Mouse (Mus musculus) limb, embryonic 11.5 days (tissue): ENCODE results near the gene Fads6. TPM values are rescaled to one million over a fixed set of nuclear protein-coding genes. Genes with fewer than 3 reads are reported as not detected.
A peak's percentile ranks its signal among the peaks of the same experiment; 100 is the strongest.

Experiments used
- ATAC-seq: fragments of 200-750 bp; cut with Nextera tagmentation; 2 replicates; pipeline ENCODE4 v1.8.0; 2017; ENCODE audit warnings: low read depth; ENCODE audit not compliant: insufficient number of reproducible peaks, low FRiP score, low TSS enrichment
- DNase-seq: peaks from one replicate; pipeline ENCODE4 v3.0.0-alpha.2; 2015; ENCODE audit warnings: low spot score
- H3K27ac ChIP-seq: fragments of 300-500 bp; sonication (generic); replicated peaks from 2 replicates; pipeline ENCODE4 v1.5.1; 2014; ENCODE audit warnings: low read depth, mild to moderate bottlenecking, low read length
- H3K27me3 ChIP-seq: fragments of 300-500 bp; sonication (generic); 2 replicates; pipeline ENCODE4 v1.6.1; 2014; ENCODE audit warnings: mild to moderate bottlenecking, low read length, mixed read lengths; ENCODE audit not compliant: control insufficient read depth, insufficient read depth
- H3K36me3 ChIP-seq: fragments of 300-500 bp; sonication (generic); 2 replicates; pipeline ENCODE4 v1.6.1; 2014; ENCODE audit warnings: mild to moderate bottlenecking, low read length, moderate library complexity, mixed read lengths; ENCODE audit not compliant: control insufficient read depth, insufficient read depth
- H3K4me1 ChIP-seq: fragments of 300-500 bp; sonication (generic); 2 replicates; pipeline ENCODE4 v1.6.1; 2014; ENCODE audit warnings: low read length, mixed read lengths; ENCODE audit not compliant: control insufficient read depth, insufficient read depth
- H3K4me2 ChIP-seq: fragments of 300-500 bp; sonication (generic); 2 replicates; pipeline ENCODE4 v1.6.1; 2014; ENCODE audit warnings: low read depth, mild to moderate bottlenecking, moderate library complexity; ENCODE audit not compliant: severe bottlenecking
- H3K4me3 ChIP-seq: fragments of 300-500 bp; sonication (generic); 2 replicates; pipeline ENCODE4 v1.5.1; 2014; ENCODE audit warnings: low read depth, low read length
- H3K9ac ChIP-seq: fragments of 300-500 bp; sonication (generic); 2 replicates; pipeline ENCODE4 v1.6.1; 2014; ENCODE audit warnings: mild to moderate bottlenecking, low read length
- H3K9me3 ChIP-seq: fragments of 300-500 bp; sonication (generic); 2 replicates; pipeline ENCODE4 v1.6.1; 2016; ENCODE audit warnings: low read length; ENCODE audit not compliant: control insufficient read depth
- WGBS: fragments of 180-500 bp; shearing (Covaris S2); extraction: QIAGEN DNeasy Blood & Tissue Kit; methylation state at CpG from one replicate; pipeline ENCODE4 v1.1.7; 2014; 5-methylcytosine and 5-hydroxymethylcytosine counted together
- polyA plus RNA-seq: library from polyadenylated mRNA; unstranded; fragments of >200 nt; fragmentation: Nextera tagmentation; extraction: Ambion mirVana; gene quantifications from 2 replicates; pipeline ENCODE4 v1.2.1, GENCODE M21; 2014

Fads6 gene
- polyA plus RNA-seq, 1 experiment from 2014 or later = 0.04 TPM

GRCm38 (mm10) chr11:115264862-115265668 is 32.4 kb downstream of the Fads6 start:
- Histone ChIP-seq H3K4me2 (peak overlapping the region; percentile 42), H3K9ac (no peak overlapping the region), H3K36me3 (0 out of 2 replicates have a peak, but pooled peaks cover 2% of the 10 kb centered on the region), H3K9me3 (no peaks in the 10 kb centered on the region), H3K27me3 (peaks cover 73% of the 10 kb centered on the region), H3K4me3 (peak overlapping the region; percentile 21), H3K27ac (no peak overlapping the region), H3K4me1 (peaks cover under 1% of the 10 kb centered on the region; the same call in 1 of the 2 replicates)
- ATAC-seq = no peak
- DNase-seq = peak; percentile 68
- 6% methylated on average over 39 of the region's 39 CpGs for WGBS

DNA sequence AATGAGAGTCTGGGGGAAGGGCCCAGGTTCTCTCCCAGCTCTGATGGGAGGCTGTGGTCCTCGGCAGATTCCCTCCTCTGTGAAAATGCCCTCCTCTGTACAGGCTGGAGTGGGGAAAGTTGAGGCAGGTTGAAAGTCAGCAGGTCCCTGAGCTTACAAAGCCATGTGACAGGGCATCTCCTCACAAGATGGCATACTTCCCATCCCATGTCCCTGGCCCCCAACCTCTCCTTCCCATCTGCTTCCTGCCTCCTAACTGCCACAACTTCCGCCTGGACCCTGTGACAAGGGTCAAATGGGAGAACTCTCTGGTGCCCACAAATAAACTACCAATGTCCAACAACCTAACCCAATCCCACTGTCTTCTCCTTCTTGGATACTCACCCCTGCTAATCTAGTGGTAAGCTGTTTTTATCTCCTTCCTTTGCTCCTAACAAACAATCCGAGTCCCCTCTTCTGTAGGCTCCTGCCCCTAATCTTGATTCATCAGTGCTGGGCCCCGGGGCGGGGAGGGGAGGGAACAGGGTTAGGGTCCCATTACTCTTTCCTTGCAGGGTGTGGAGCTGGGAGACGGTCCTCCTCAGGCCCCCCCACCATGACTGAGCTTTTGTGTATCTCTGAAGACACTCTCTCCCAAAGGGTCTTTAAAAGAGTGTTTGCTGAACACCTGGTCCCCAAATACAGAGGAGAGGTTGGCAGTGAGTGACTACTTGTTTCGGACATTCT is 33.2 kb downstream of the Fads6 start:
- Histone ChIP-seq H3K4me1 (no peaks in the 10 kb centered on the region; the same call in 1 of the 2 replicates), H3K9ac (no peak overlapping the region), H3K36me3 (0 out of 2 replicates have a peak, but pooled peaks cover 2% of the 10 kb centered on the region), H3K4me2 (no peak overlapping the region), H3K4me3 (no peak overlapping the region), H3K27me3 (peaks cover 75% of the 10 kb centered on the region), H3K9me3 (no peaks in the 10 kb centered on the region), H3K27ac (no peak overlapping the region)
- WGBS = 68% methylated on average over 7 of the region's 7 CpGs
- DNase-seq (no peak), ATAC-seq (no peak)

DNA sequence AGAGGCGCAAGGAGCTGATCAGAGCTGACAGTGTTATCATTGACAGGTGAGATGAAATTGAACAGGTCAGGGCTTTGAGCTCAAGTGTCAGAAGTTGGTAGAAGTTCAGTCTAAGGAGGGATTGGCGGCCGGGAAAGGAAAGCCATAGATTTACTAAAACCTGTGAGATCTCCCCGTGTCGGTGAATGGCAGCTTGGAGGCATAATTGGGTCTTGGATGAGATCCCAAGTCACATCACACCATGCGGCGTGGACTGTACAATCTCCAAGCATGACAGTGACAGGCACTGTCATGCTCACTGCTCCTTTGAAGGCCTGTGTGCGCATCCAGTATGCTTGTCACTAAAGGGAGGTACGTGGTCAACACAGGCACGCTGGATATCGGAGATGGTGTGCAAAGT is 34.5 kb downstream of the Fads6 start:
- Histone ChIP-seq H3K9ac (no peak overlapping the region), H3K27me3 (peaks cover 80% of the 10 kb centered on the region), H3K4me3 (no peak overlapping the region), H3K9me3 (no peaks in the 10 kb centered on the region; the same call in 1 of the 2 replicates), H3K4me2 (no peak overlapping the region), H3K27ac (no peak overlapping the region), H3K4me1 (no peaks in the 10 kb centered on the region; the same call in 1 of the 2 replicates), H3K36me3 (no peaks in the 10 kb centered on the region)
- 82% methylated on average over 11 of the region's 11 CpGs for WGBS
- ATAC-seq (no peak), DNase-seq (no peak)

GRCm38 (mm10) chr11:115259134-115259533 is 38.3 kb downstream of the Fads6 start:
- Histone ChIP-seq H3K9me3 (no peaks in the 10 kb centered on the region; the same call in 1 of the 2 replicates), H3K4me2 (no peak overlapping the region), H3K27ac (no peak overlapping the region), H3K9ac (no peak overlapping the region), H3K36me3 (no peaks in the 10 kb centered on the region), H3K27me3 (peaks cover 60% of the 10 kb centered on the region), H3K4me1 (no peaks in the 10 kb centered on the region), H3K4me3 (no peak overlapping the region)
- ATAC-seq (no peak), DNase-seq (no peak)
- WGBS = 56% methylated on average over 4 of the region's 4 CpGs

- WGBS = 19% methylated on average over 59 of the region's 59 CpGs
- Histone ChIP-seq H3K4me1 (no peaks in the 10 kb centered on the region), H3K9me3 (no peaks in the 10 kb centered on the region; the same call in 1 of the 2 replicates), H3K27ac (no peak overlapping the region), H3K36me3 (no peaks in the 10 kb centered on the region), H3K4me3 (no peak overlapping the region), H3K27me3 (peaks cover 60% of the 10 kb centered on the region), H3K4me2 (peak overlapping the region; percentile 5; the same call in 1 of the 2 replicates), H3K9ac (no peak overlapping the region)
- DNase-seq (peak; percentile 67), ATAC-seq (no peak)
Measured at GRCm38 (mm10) chr11:115257775-115258510, 39.5 kb downstream of the Fads6 start.

DNA sequence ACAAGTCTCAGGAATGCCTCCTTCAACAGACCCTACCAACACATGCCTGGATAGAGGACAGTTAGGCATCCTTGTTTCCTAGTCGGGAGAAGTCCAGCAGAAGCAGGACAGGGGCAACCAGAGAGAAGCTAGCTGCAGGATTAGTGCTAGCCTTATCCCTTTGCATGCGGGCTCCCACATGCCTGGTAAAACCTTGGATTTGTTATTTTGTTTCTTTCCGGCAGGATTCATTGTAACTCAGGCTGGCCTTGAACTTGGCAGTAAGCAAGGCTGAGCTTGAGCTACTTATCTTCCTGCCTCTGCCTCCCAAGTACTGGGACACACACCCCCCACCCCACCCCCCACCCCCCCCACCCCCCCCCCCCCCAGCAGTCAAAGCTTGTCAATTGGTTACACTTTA is 46.2 kb downstream of the Fads6 start:
- H3K9ac ChIP-seq = no peak overlapping the region
- ATAC-seq = no peak
- no peak overlapping the region for H3K27ac ChIP-seq
- peaks cover 12% of the 10 kb centered on the region for H3K4me1 ChIP-seq
- H3K9me3 ChIP-seq = no peaks in the 10 kb centered on the region
- no peaks in the 10 kb centered on the region for H3K36me3 ChIP-seq
- no peak overlapping the region for H3K4me3 ChIP-seq
- no peak for DNase-seq
- WGBS = 63% methylated on average over 3 of the region's 3 CpGs
- H3K27me3 ChIP-seq = peaks cover 60% of the 10 kb centered on the region
- H3K4me2 ChIP-seq = no peak overlapping the region

DNA sequence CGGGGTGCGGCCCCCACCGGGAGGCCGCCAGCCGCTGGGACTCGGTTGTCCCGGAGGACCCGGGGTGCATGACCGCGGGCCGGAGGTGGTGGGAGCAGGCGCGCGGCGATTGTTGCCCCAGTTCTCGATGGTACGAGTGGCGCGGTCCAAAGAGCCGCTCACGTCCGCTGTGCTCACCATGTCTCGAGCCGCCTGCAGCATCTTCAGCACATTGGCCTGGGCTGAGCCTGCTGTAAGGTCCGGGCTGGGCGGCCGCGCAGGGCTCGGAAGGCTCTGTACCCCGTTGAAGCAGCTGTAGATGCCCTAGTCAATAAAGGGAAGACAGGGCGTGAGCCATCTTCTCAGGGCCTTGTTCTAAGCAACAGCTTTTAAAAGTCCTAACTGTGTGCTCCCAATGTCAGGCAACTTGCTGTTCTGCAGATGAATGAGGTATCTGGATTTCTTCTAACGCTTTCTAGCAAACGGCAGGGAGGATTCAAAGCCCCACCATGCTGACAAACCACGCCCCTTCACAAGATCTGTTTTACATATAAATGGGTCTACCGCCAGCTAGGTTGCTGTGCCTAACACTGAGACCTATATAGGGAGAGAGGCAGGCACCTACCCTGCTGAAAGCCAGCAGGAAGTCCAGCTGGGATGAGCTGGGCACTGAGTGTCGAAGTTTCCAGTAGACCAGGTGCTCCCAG is 46.9 kb downstream of the Fads6 start:
- Histone ChIP-seq H3K27ac (no peak overlapping the region), H3K9me3 (no peaks in the 10 kb centered on the region), H3K36me3 (no peaks in the 10 kb centered on the region), H3K4me3 (peak overlapping the region; percentile 39), H3K9ac (peak overlapping the region; percentile 47), H3K4me1 (peaks cover 17% of the 10 kb centered on the region), H3K4me2 (peak overlapping the region; percentile 85), H3K27me3 (peaks cover 56% of the 10 kb centered on the region)
- ATAC-seq (no peak), DNase-seq (peak; percentile 50)
- WGBS = 2% methylated on average over 33 of the region's 36 CpGs
